Mouse (Mus musculus): Measurements from ENCODE around the gene Pik3cd. TPM values are rescaled to one million over a fixed set of nuclear protein-coding genes. Genes with fewer than 3 reads are reported as not detected.

The Pik3cd gene
- polyA plus RNA-seq, 1 experiment: 11.7 TPM

- peaks cover 59% of the 10 kb centered on the region for H3K36me3 ChIP-seq (ENCODE audit: control insufficient read depth, insufficient read depth, low read length)
- TF ChIP-seq POLR2A (IDR thresholded peaks at IDR 0.05; ENCODE audit: low read depth, low read length): no peak
- no peak for TF ChIP-seq CTCF (IDR thresholded peaks at IDR 0.05; ENCODE audit: extremely low read depth, insufficient read length, insufficient replicate concordance, low read depth, low read length)
These were observed 66.4 kb downstream of the Pik3cd start for GRCm38 (mm10) chr4:149635915-149636415.

DNA sequence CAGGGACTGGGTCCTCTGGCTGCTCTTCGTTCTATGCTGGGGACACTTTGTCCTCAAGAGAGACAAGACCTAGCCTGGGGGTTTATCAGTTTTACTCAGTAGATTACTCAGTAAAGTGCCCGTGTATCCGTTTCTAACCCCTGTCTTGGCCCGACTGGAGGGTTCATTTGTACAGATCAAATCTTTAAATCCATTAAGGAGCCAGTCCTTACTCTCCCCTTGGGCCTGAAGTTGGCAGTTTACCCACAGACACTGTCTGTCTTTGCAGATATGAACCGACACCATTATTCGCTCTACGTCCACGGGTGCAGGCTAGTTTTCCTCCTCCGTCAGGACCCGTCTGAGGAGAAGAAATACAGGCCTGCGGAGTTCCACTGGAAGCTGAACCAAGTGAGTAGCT lies 67.4 kb downstream of the Pik3cd start:
- 94% methylated on average over 11 of the region's 11 CpGs for WGBS
- H3K27ac ChIP-seq (ENCODE audit: insufficient read depth, low read depth, low read length): no peak overlapping the region
- no peak overlapping the region for H3K4me3 ChIP-seq (ENCODE audit: low read depth, low read length)
- TF ChIP-seq POLR2A (IDR thresholded peaks at IDR 0.05; ENCODE audit: low read depth, low read length): no peak
- no peak for TF ChIP-seq CTCF (IDR thresholded peaks at IDR 0.05; ENCODE audit: extremely low read depth, insufficient read length, insufficient replicate concordance, low read depth, low read length)
- H3K27me3 ChIP-seq (ENCODE audit: control insufficient read depth, insufficient read depth, low read length): no peaks in the 10 kb centered on the region
- peaks cover 60% of the 10 kb centered on the region for H3K36me3 ChIP-seq (ENCODE audit: control insufficient read depth, insufficient read depth, low read length)
- H3K4me1 ChIP-seq (ENCODE audit: control insufficient read depth, insufficient read depth, insufficient read length, low read length): no peaks in the 10 kb centered on the region

More at GRCm38 (mm10) chr4:149635915-149636415, 66.4 kb downstream of the Pik3cd start:
- Histone ChIP-seq H3K27ac (ENCODE audit: insufficient read depth, low read depth, low read length) (no peak overlapping the region), H3K27me3 (ENCODE audit: control insufficient read depth, insufficient read depth, low read length) (no peaks in the 10 kb centered on the region), H3K4me3 (ENCODE audit: low read depth, low read length) (no peak overlapping the region), H3K4me1 (ENCODE audit: control insufficient read depth, insufficient read depth, insufficient read length, low read length) (no peaks in the 10 kb centered on the region)
- 89% methylated on average over 8 of the region's 8 CpGs for WGBS

GRCm38 (mm10) chr4:149634157-149634556 lies 68.2 kb downstream of the Pik3cd start:
- H3K27ac ChIP-seq (ENCODE audit: insufficient read depth, low read depth, low read length): no peak overlapping the region
- 81% methylated on average over 1 of the region's 1 CpGs for WGBS
- no peak overlapping the region for H3K4me3 ChIP-seq (ENCODE audit: low read depth, low read length)
- no peaks in the 10 kb centered on the region for H3K4me1 ChIP-seq (ENCODE audit: control insufficient read depth, insufficient read depth, insufficient read length, low read length)
- peaks cover 56% of the 10 kb centered on the region for H3K36me3 ChIP-seq (ENCODE audit: control insufficient read depth, insufficient read depth, low read length)
- H3K27me3 ChIP-seq (ENCODE audit: control insufficient read depth, insufficient read depth, low read length): no peaks in the 10 kb centered on the region
- TF ChIP-seq POLR2A (IDR thresholded peaks at IDR 0.05; ENCODE audit: low read depth, low read length) (no peak), CTCF (IDR thresholded peaks at IDR 0.05; ENCODE audit: extremely low read depth, insufficient read length, insufficient replicate concordance, low read depth, low read length) (no peak)

DNA sequence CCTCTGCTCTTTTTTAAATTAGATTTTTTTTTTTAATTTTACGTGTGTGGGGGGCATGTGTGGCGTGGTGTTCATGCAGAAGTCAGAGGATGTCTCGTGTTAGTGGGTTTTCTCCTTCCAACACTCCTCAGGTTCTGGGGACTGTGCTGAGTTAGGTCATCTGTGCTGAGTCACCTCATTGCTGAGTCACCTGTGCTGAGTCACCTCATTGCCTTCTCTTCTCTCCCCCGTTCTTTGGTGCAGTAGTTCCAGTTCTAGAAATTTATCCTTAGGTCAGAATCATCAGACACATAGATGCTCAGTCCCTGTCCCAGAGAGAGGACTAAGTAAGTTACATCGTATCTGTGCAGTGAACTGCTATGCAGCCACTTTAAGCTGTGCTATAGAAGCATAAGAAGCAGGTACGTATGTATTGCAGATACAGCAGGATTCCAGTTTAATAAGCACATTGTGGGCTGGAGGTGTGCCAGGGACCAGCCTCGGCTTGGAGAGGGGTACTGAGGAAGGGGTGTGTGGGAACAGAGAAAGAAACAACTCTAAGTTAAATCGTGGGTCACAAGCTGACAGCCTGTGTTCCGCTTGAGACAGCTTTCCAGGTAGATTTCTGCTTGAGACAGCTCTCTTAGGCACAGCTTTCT lies 69.6 kb downstream of the Pik3cd start:
- no peaks in the 10 kb centered on the region for H3K4me1 ChIP-seq (ENCODE audit: control insufficient read depth, insufficient read depth, insufficient read length, low read length)
- WGBS: 93% methylated on average over 9 of the region's 9 CpGs
- H3K27me3 ChIP-seq (ENCODE audit: control insufficient read depth, insufficient read depth, low read length): no peaks in the 10 kb centered on the region
- no peak overlapping the region for H3K27ac ChIP-seq (ENCODE audit: insufficient read depth, low read depth, low read length)
- no peak overlapping the region for H3K4me3 ChIP-seq (ENCODE audit: low read depth, low read length)
- TF ChIP-seq CTCF (IDR thresholded peaks at IDR 0.05; ENCODE audit: extremely low read depth, insufficient read length, insufficient replicate concordance, low read depth, low read length) (no peak), POLR2A (IDR thresholded peaks at IDR 0.05; ENCODE audit: low read depth, low read length) (no peak)
- H3K36me3 ChIP-seq (ENCODE audit: control insufficient read depth, insufficient read depth, low read length): peaks cover 48% of the 10 kb centered on the region

DNA sequence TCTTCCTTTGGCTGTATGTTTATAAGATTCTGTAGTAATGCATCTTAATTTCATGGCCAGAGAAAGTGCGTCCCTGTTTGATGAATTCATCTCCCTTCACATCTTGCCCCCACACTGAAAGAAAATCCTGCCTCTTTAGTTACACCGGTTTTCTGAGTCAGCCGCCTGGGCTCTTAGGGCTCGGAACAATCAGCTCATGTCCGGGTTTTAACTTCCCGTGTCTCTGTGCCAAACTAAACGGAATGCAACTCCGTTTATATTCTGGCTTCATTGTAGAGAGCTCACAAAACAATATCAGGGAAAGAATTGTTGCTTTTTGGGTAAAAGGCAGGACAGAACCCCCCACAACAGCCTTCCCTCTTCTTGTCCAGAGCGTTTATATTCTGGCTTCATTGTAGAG lies 73.6 kb downstream of the Pik3cd start:
- Histone ChIP-seq H3K27ac (ENCODE audit: insufficient read depth, low read depth, low read length) (no peak overlapping the region), H3K4me1 (ENCODE audit: control insufficient read depth, insufficient read depth, insufficient read length, low read length) (no peaks in the 10 kb centered on the region), H3K4me3 (ENCODE audit: low read depth, low read length) (no peak overlapping the region), H3K27me3 (ENCODE audit: control insufficient read depth, insufficient read depth, low read length) (no peaks in the 10 kb centered on the region), H3K36me3 (ENCODE audit: control insufficient read depth, insufficient read depth, low read length) (peaks cover 30% of the 10 kb centered on the region)
- no peak for TF ChIP-seq CTCF (IDR thresholded peaks at IDR 0.05; ENCODE audit: extremely low read depth, insufficient read length, insufficient replicate concordance, low read depth, low read length)
- no peak for TF ChIP-seq POLR2A (IDR thresholded peaks at IDR 0.05; ENCODE audit: low read depth, low read length)
- WGBS: 79% methylated on average over 9 of the region's 9 CpGs

DNA sequence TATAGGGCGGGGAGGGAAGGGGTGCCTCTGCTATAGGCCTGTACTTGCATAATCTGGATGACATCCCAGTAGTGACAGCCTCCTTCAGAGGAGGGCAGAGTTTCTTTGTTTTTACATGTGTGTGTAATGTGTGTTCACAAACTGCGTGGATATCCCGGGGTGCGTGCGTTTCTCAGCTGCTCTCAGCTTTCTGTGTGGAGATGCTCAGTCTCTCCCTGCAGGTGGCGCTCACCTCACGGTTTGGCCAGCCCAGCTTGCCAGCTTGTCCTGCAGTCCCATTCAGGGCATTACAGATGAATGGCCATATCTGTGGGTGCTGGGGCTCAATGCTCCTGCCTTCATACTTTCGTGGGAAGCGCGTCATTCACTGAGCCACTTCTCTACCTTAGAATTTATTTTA lies 74.0 kb downstream of the Pik3cd start:
- H3K4me1 ChIP-seq (ENCODE audit: control insufficient read depth, insufficient read depth, insufficient read length, low read length): no peaks in the 10 kb centered on the region
- peak; percentile 46; the same call in 1 of the 2 replicates for TF ChIP-seq CTCF (IDR thresholded peaks at IDR 0.05; ENCODE audit: extremely low read depth, insufficient read length, insufficient replicate concordance, low read depth, low read length)
- TF ChIP-seq POLR2A (IDR thresholded peaks at IDR 0.05; ENCODE audit: low read depth, low read length): no peak
- H3K27me3 ChIP-seq (ENCODE audit: control insufficient read depth, insufficient read depth, low read length): no peaks in the 10 kb centered on the region
- H3K27ac ChIP-seq (ENCODE audit: insufficient read depth, low read depth, low read length): no peak overlapping the region
- WGBS: 75% methylated on average over 10 of the region's 10 CpGs
- no peak overlapping the region for H3K4me3 ChIP-seq (ENCODE audit: low read depth, low read length)
- peaks cover 27% of the 10 kb centered on the region for H3K36me3 ChIP-seq (ENCODE audit: control insufficient read depth, insufficient read depth, low read length)

- TF ChIP-seq CTCF (IDR thresholded peaks at IDR 0.05; ENCODE audit: extremely low read depth, insufficient read length, insufficient replicate concordance, low read depth, low read length) (no peak), POLR2A (IDR thresholded peaks at IDR 0.05; ENCODE audit: low read depth, low read length) (no peak)
- H3K4me1 ChIP-seq (ENCODE audit: control insufficient read depth, insufficient read depth, insufficient read length, low read length): no peaks in the 10 kb centered on the region
- 93% methylated on average over 17 of the region's 17 CpGs for WGBS
These were observed 75.6 kb downstream of the Pik3cd start for GRCm38 (mm10) chr4:149626809-149627208.

More at GRCm38 (mm10) chr4:149626809-149627208, 75.6 kb downstream of the Pik3cd start:
- H3K27me3 ChIP-seq (ENCODE audit: control insufficient read depth, insufficient read depth, low read length): no peaks in the 10 kb centered on the region
- peaks cover 17% of the 10 kb centered on the region for H3K36me3 ChIP-seq (ENCODE audit: control insufficient read depth, insufficient read depth, low read length)
- no peak overlapping the region for H3K4me3 ChIP-seq (ENCODE audit: low read depth, low read length)
- no peak overlapping the region for H3K27ac ChIP-seq (ENCODE audit: insufficient read depth, low read depth, low read length)
